Mouse (Mus musculus): ENCODE measurements at regions not wholly inside any gene's neighbourhood (a gene's known extent, or its start where the extent isn't known, plus 50 kb on each side); places are given as distances from the start of the nearest gene placed in this dataset.

DNA sequence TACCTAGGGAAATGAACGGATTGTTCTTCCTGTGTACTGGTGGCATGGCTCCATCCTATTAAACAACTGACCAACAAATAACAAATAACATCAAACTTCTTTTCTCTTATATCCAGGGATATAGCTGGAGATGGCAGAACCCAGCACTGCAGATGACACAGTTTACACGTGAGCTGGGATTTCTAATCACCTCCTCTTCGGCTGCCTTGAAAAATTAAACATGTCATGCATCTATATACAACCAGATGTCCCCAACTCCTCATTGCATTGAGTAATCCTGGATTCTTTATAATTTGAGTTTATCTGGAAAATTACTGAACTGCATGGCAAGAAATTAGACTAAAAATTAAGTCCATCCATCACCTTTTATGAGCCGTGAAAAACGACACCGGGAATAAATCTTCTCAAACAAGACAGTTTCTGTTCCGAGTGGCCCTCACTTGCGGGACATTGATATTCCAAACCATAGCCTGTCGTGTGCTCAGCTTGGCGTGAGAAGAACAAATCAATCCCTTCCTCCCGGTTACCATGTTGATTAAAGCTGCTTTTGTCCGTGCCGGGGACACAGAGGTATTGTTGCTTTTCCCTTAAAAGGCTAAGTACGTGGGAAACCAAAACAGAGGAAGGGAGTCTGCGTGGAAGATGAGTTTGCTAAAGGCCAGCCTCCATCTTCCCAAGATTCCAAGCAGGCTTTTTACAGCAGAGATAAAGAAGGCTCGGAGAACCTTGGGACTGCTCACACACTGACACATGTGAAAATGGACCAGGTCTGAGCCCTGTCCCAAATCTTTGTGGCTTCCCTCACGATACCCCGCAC is 92.8 kb upstream of the Spon1 start:
- H3K9ac ChIP-seq: no peak overlapping the region; the same call in 1 of the 2 replicates
- no peaks in the 10 kb centered on the region for H3K36me3 ChIP-seq
- H3K4me2 ChIP-seq: peak overlapping the region; percentile 34
- peak overlapping the region; percentile 65 for H3K27ac ChIP-seq
- no peaks in the 10 kb centered on the region for H3K27me3 ChIP-seq
- H3K9me3 ChIP-seq: no peaks in the 10 kb centered on the region
- 24% methylated on average over 18 of the region's 18 CpGs for WGBS
- no peak for ATAC-seq (ENCODE audit: low FRiP score)
- H3K4me3 ChIP-seq: no peak overlapping the region
- peaks cover 19% of the 10 kb centered on the region for H3K4me1 ChIP-seq (replicated peaks)

DNA sequence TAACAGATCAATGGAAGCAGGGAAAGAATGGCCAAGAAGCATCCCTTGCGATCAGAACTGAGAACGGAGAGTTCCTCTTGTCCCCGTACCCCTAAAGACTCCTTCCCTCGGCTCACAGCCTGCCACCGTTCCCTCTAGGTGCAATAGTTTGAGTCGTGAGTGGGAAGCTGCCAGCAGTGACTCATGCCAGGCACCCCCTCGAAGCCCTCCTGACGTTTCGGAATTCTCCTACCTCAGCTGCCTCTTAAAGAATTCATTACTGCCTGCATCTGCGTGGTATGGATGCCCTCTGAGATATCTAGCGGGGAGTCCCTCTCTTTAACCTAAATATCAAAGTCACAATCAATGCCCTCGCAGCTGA is 92.2 kb upstream of the Spon1 start:
- no peaks in the 10 kb centered on the region for H3K9me3 ChIP-seq
- H3K4me3 ChIP-seq: no peak overlapping the region
- H3K27me3 ChIP-seq: no peaks in the 10 kb centered on the region
- WGBS: 57% methylated on average over 12 of the region's 12 CpGs
- H3K9ac ChIP-seq: no peak overlapping the region
- no peaks in the 10 kb centered on the region for H3K36me3 ChIP-seq
- H3K4me2 ChIP-seq: 0 out of 2 replicates have a peak overlapping the region, but pooled peaks have one; percentile 34
- peaks cover 19% of the 10 kb centered on the region for H3K4me1 ChIP-seq (replicated peaks)
- peak overlapping the region; percentile 65 for H3K27ac ChIP-seq
- no peak for ATAC-seq (ENCODE audit: low FRiP score)

DNA sequence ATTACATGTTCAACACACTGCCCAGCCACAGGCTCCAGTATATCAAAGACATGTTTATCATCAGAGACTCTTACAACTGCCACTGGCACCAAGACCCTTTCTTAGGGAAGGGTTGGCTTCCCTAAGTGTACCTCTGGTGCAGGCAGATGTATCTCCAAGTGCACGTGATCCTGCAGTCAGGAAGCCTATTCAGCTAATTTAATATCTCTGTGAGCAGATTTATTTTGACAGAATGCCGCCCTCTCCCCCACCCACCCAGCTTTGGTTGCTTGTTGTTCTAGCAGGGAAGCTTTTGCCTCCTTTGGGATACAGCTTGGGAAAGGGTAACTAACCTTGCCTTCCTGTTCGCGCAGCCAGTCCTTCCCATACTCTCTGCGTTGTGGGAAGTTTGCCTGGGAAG is 83.5 kb upstream of the Spon1 start:
- ATAC-seq (ENCODE audit: low FRiP score): no peak
- Histone ChIP-seq H3K4me3 (no peak overlapping the region), H3K9ac (no peak overlapping the region), H3K9me3 (no peaks in the 10 kb centered on the region), H3K4me2 (no peak overlapping the region), H3K27me3 (no peaks in the 10 kb centered on the region), H3K4me1 (replicated peaks) (0 out of 2 replicates have a peak, but pooled peaks cover 3% of the 10 kb centered on the region), H3K27ac (no peak overlapping the region), H3K36me3 (no peaks in the 10 kb centered on the region)
- WGBS: 83% methylated on average over 5 of the region's 5 CpGs

DNA sequence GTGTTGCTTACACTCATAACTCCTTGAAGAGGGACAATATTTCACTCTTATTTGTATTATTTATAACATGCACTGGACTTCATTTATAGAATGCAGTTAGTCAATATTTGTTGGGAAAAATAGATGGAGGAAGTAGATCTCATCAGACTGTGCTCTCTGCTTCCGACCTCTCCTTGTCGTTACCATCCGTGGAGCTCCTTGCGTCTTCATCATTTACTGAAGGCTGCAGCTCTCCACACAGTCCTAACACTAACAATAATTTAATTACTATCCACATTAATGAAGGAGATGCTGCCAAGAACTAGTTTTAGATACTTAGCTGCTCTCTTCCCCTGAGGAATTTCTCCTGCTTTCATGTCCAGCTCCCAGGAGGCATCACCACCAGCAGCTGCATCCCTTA is 80.4 kb upstream of the Spon1 start:
- ATAC-seq (ENCODE audit: low FRiP score): no peak
- no peak overlapping the region for H3K27ac ChIP-seq
- WGBS: 77% methylated on average over 4 of the region's 4 CpGs

DNA sequence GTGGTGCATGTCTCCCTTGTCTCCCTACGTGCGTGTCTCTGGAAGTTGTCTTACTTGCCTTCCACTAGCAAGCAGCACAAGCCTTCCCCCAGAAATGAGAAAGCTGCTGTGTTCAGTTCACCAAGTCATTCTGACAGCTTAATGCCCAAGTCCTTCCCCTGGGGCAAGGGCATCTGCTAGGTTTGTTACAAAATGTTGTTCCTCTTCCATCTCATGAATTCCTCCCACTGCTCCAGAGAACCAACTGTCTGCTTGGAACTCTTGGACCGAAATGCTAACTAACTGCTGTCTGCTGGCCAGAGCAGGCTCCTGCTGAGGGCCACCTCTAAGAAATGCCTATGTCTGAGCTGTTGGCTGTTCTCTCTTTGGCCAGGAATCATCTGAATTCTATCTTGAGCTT is 79.3 kb upstream of the Spon1 start:
- no peak overlapping the region for H3K9ac ChIP-seq
- H3K27ac ChIP-seq: no peak overlapping the region
- H3K4me2 ChIP-seq: no peak overlapping the region
- no peaks in the 10 kb centered on the region for H3K9me3 ChIP-seq
- H3K4me3 ChIP-seq: no peak overlapping the region
- no peaks in the 10 kb centered on the region for H3K36me3 ChIP-seq
- ATAC-seq (ENCODE audit: low FRiP score): no peak
- H3K4me1 ChIP-seq (replicated peaks): 0 out of 2 replicates have a peak, but pooled peaks cover 5% of the 10 kb centered on the region
- 73% methylated on average over 3 of the region's 3 CpGs for WGBS
- H3K27me3 ChIP-seq: no peaks in the 10 kb centered on the region

More for the DNA sequence above, 80.4 kb upstream of the Spon1 start:
- Histone ChIP-seq H3K36me3 (no peaks in the 10 kb centered on the region), H3K4me1 (replicated peaks) (0 out of 2 replicates have a peak, but pooled peaks cover 3% of the 10 kb centered on the region), H3K9me3 (no peaks in the 10 kb centered on the region), H3K9ac (no peak overlapping the region), H3K4me2 (no peak overlapping the region), H3K4me3 (no peak overlapping the region), H3K27me3 (no peaks in the 10 kb centered on the region)

DNA sequence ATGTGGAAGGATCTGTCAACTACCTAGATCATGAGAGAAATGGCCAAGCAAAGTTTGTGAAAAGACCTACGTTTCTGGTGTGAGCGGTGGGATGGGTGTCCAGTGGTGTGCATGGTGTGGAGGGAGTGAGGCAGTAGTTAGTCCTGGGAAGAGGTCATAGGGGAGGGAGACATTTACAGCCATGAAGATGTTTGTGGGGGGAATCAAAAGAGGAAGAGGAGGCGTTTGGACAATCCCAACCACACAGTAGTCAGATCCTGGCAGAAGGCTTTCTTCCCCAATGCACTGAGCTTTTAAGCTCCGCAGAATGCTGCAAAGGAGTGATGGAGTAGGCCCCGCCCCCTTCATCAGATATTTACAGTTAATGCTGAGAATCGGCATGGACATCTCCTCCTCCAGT is 78.2 kb upstream of the Spon1 start:
- Histone ChIP-seq H3K4me2 (no peak overlapping the region), H3K27me3 (no peaks in the 10 kb centered on the region), H3K9ac (no peak overlapping the region), H3K4me3 (no peak overlapping the region), H3K4me1 (replicated peaks) (0 out of 2 replicates have a peak, but pooled peaks cover 11% of the 10 kb centered on the region), H3K27ac (no peak overlapping the region), H3K36me3 (no peaks in the 10 kb centered on the region), H3K9me3 (no peaks in the 10 kb centered on the region)
- 75% methylated on average over 6 of the region's 6 CpGs for WGBS
- no peak for ATAC-seq (ENCODE audit: low FRiP score)

DNA sequence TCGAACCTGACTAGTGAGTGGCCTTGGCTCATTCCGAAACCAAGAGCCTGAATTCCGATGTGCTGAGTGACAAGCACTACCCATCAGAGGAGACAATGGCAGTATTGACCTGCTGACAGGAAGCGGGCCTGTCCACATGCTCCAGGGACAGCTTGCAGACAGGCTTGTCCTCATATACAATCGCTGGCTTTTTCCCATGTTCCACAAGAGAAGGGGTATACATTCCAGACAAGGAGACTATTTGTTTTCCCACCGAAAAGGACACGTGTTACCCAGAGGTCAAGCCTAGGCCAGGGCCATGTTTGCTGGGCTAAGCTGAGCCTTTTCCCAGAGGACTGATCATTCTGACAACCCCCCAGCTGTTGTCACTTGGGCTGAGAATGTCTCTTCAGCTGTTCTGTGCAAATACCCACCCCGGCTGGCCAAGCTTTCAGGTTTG is 77.5 kb upstream of the Spon1 start:
- Histone ChIP-seq H3K9ac (no peak overlapping the region), H3K4me3 (no peak overlapping the region), H3K27ac (no peak overlapping the region), H3K4me2 (no peak overlapping the region), H3K36me3 (no peaks in the 10 kb centered on the region), H3K27me3 (no peaks in the 10 kb centered on the region), H3K9me3 (no peaks in the 10 kb centered on the region), H3K4me1 (replicated peaks) (0 out of 2 replicates have a peak, but pooled peaks cover 11% of the 10 kb centered on the region)
- ATAC-seq (ENCODE audit: low FRiP score): peak; percentile 65; the same call in 1 of the 2 replicates
- WGBS: 36% methylated on average over 8 of the region's 8 CpGs

DNA sequence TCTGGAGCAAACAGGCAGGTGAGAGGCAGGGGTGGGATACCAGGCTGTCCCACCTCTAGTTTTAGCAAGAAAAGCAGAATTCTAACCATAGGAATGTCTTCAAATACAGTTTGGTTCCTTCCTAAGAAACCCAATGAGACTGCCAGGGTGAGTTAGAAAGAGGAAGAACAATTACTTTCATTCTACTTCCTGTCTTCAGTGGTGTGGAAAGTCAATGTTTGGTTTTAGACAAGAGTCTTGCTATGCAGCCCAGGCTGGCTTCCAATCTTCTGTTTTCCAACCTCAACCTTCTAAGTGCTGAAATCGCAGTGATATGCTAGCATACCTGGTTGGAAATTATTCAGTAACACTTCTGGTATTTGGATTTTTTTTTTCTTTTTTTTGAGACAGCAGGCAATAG is 77.1 kb upstream of the Spon1 start:
- H3K9ac ChIP-seq: no peak overlapping the region
- no peak for ATAC-seq (ENCODE audit: low FRiP score)
- H3K27me3 ChIP-seq: no peaks in the 10 kb centered on the region
- H3K4me1 ChIP-seq (replicated peaks): peaks cover 14% of the 10 kb centered on the region
- no peaks in the 10 kb centered on the region for H3K9me3 ChIP-seq
- H3K27ac ChIP-seq: no peak overlapping the region
- no peaks in the 10 kb centered on the region for H3K36me3 ChIP-seq
- no peak overlapping the region for H3K4me2 ChIP-seq
- WGBS: 98% methylated on average over 1 of the region's 1 CpGs
- no peak overlapping the region for H3K4me3 ChIP-seq

DNA sequence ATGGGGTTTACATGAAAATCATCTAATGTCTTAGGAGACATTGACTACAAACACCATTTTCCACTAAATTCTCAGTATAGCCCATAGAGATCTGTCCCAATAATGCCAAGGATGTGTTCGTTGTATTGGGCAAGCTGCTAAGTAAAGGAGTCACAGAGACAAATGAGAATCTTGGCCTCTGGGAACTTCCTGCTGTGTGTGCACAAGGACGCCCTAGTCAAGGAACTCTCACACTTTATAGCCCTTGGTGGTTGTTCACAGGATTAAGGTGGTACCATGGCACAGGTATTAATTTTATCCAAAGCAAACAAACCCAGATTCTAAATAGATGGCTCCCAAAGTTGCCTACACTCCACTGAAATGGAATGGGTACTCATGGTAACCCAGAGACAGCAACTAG is 76.7 kb upstream of the Spon1 start:
- WGBS: 79% methylated on average over 2 of the region's 2 CpGs
- Histone ChIP-seq H3K9ac (no peak overlapping the region), H3K4me2 (no peak overlapping the region), H3K36me3 (no peaks in the 10 kb centered on the region), H3K4me1 (replicated peaks) (peaks cover 18% of the 10 kb centered on the region), H3K9me3 (no peaks in the 10 kb centered on the region), H3K27me3 (no peaks in the 10 kb centered on the region), H3K27ac (no peak overlapping the region), H3K4me3 (no peak overlapping the region)
- ATAC-seq (ENCODE audit: low FRiP score): no peak

DNA sequence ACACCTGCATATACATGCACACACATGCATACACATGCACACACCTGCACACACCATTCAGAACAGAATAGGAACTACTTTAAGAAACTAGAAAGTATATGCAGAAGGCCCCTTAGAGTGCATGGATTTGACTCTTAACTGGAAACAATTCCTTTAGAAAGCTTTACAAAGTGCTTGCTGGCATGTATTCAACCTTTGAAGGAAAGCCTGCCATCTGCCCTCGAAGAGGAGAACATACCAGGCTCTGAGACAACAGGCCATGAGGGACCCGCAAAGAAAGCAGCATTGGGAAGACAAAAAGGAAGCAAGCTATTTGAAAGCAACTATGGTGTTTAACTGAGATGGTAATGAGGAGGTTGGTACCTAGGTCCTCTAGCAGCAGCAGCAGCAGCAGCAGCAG is 74.0 kb upstream of the Spon1 start:
- H3K4me3 ChIP-seq: no peak overlapping the region
- 0 out of 2 replicates have a peak, but pooled peaks cover 2% of the 10 kb centered on the region for H3K27me3 ChIP-seq
- WGBS: 34% methylated on average over 2 of the region's 2 CpGs
- peaks cover 20% of the 10 kb centered on the region for H3K4me1 ChIP-seq (replicated peaks)
- no peak for ATAC-seq (ENCODE audit: low FRiP score)
- peak overlapping the region; percentile 5; the same call in 1 of the 2 replicates for H3K27ac ChIP-seq
- no peak overlapping the region for H3K9ac ChIP-seq
- H3K36me3 ChIP-seq: no peaks in the 10 kb centered on the region
- H3K4me2 ChIP-seq: no peak overlapping the region
- H3K9me3 ChIP-seq: no peaks in the 10 kb centered on the region

DNA sequence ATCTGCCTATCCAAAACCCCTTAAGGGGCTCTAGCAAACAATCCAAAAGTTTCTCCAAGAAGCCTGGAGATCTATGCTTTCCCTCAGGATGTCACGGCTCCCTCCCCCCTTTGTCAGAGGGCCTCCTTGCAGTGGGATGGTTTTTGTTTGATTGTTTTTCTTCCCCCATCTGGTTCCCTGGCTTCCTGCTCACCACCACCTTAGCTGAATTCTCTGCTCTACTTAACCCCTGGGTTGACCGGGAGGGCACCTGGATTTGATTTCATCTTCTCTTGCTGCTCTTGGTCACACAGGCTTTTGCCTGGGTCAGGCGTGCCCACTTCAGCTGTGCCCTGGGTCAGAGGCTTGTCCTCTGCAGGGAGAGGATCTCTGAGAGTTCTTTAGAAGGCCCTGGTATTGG is 72.3 kb upstream of the Spon1 start:
- 0 out of 2 replicates have a peak, but pooled peaks cover 6% of the 10 kb centered on the region for H3K27me3 ChIP-seq
- WGBS: 58% methylated on average over 3 of the region's 3 CpGs

DNA sequence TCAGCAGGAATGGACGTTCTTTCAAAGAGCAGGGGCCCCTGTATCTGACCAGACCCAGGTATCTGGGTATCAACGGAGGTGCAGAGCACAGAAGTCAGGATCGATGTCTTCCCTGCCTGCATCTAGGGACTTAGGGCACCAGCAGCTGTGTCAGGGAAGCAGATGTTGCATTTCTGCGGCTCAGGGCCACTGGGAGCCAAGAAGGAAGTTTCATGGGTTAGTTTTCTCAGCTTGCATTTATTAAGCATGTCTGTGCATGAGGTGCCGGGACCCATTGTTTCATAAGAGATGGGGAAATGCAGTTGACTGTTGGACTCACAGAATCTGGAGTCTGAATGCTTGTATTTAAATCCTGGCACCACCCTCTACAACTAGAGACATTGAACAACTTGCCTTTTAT is 71.3 kb upstream of the Spon1 start:
- no peaks in the 10 kb centered on the region for H3K36me3 ChIP-seq
- H3K4me2 ChIP-seq: no peak overlapping the region
- H3K4me3 ChIP-seq: no peak overlapping the region
- ATAC-seq (ENCODE audit: low FRiP score): no peak
- 0 out of 2 replicates have a peak, but pooled peaks cover 6% of the 10 kb centered on the region for H3K27me3 ChIP-seq
- peaks cover 20% of the 10 kb centered on the region for H3K4me1 ChIP-seq (replicated peaks)
- 54% methylated on average over 5 of the region's 5 CpGs for WGBS
- no peak overlapping the region; the same call in 1 of the 2 replicates for H3K9ac ChIP-seq
- no peak overlapping the region for H3K27ac ChIP-seq
- H3K9me3 ChIP-seq: no peaks in the 10 kb centered on the region

More for the DNA sequence above, 72.3 kb upstream of the Spon1 start:
- Histone ChIP-seq H3K27ac (no peak overlapping the region), H3K36me3 (no peaks in the 10 kb centered on the region), H3K4me2 (no peak overlapping the region), H3K4me3 (no peak overlapping the region), H3K4me1 (replicated peaks) (peaks cover 20% of the 10 kb centered on the region), H3K9me3 (no peaks in the 10 kb centered on the region), H3K9ac (no peak overlapping the region)
- no peak for ATAC-seq (ENCODE audit: low FRiP score)

DNA sequence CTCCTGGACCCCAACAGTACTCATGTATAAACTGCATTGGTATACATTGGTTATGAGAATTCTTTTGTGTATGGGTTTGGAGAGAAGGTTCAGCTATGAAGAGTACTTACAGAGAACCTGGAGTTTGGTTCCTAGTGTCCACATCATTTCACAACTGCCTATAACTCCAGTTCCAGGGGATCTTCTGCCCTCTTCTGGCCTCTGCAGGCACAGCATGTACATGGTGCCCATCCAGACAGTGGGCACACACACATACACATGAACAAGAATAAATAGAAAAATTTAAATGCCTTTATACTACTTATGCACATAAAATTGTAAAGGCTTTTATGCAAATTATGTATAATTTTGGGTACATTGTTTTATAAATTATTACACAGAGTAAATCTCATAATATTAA is 59.9 kb upstream of the Spon1 start:
- ATAC-seq (ENCODE audit: low FRiP score): no peak
- H3K27me3 ChIP-seq: no peaks in the 10 kb centered on the region
- no peak overlapping the region for H3K4me3 ChIP-seq
- no peak overlapping the region for H3K4me2 ChIP-seq
- H3K4me1 ChIP-seq (replicated peaks): peaks cover 8% of the 10 kb centered on the region; the same call in 1 of the 2 replicates
- no peaks in the 10 kb centered on the region for H3K9me3 ChIP-seq
- no peaks in the 10 kb centered on the region for H3K36me3 ChIP-seq
- H3K27ac ChIP-seq: no peak overlapping the region
- no peak overlapping the region for H3K9ac ChIP-seq
